Mouse (Mus musculus) midbrain, postnatal 0 days (tissue): ENCODE data around the gene Gxylt2. TPM values are rescaled to one million over a fixed set of nuclear protein-coding genes. Genes with fewer than 3 reads are reported as not detected.

Experiments
- ATAC-seq: fragments of 200-750 bp; cut with Nextera tagmentation; 2 replicates; pipeline ENCODE4 v1.8.0; 2017; ENCODE audit warnings: moderate number of reproducible peaks, mild to moderate bottlenecking, moderate TSS enrichment, moderate library complexity; ENCODE audit not compliant: low FRiP score
- DNase-seq: peaks from one replicate; pipeline ENCODE4 v3.0.0-alpha.2; 2015; ENCODE audit warnings: low spot score
- H3K27ac ChIP-seq: fragments of 300-500 bp; sonication (generic); 2 replicates; pipeline ENCODE4 v1.5.1; 2014; ENCODE audit warnings: low read depth, mild to moderate bottlenecking, low read length, mixed read lengths
- H3K27me3 ChIP-seq: fragments of 300-500 bp; sonication (generic); 2 replicates; pipeline ENCODE4 v1.6.1; 2014; ENCODE audit warnings: low read length, control low read depth, mixed read lengths; ENCODE audit not compliant: insufficient read depth
- H3K36me3 ChIP-seq: fragments of 300-500 bp; sonication (generic); 2 replicates; pipeline ENCODE4 v1.6.1; 2014; ENCODE audit warnings: low read length, control low read depth, mixed read lengths; ENCODE audit not compliant: insufficient read depth
- H3K4me1 ChIP-seq: fragments of 300-500 bp; sonication (generic); 2 replicates; pipeline ENCODE4 v1.6.1; 2014; ENCODE audit warnings: mild to moderate bottlenecking, control low read depth, antibody characterized with exemption, low read length, mixed read lengths; ENCODE audit not compliant: insufficient read depth
- H3K4me2 ChIP-seq: fragments of 300-500 bp; sonication (generic); 2 replicates; pipeline ENCODE4 v1.6.1; 2014; ENCODE audit warnings: low read depth, mild to moderate bottlenecking, low read length, mixed read lengths; ENCODE audit not compliant: poor library complexity, severe bottlenecking
- H3K4me3 ChIP-seq: fragments of 300-500 bp; sonication (generic); 2 replicates; pipeline ENCODE4 v1.5.1; 2014; ENCODE audit warnings: low read depth, mild to moderate bottlenecking, low read length, moderate library complexity
- H3K9ac ChIP-seq: fragments of 300-500 bp; sonication (generic); replicated peaks from 2 replicates; pipeline ENCODE4 v1.6.1; 2014; ENCODE audit warnings: mild to moderate bottlenecking, low read length, moderate library complexity, mixed read lengths; ENCODE audit not compliant: poor library complexity, severe bottlenecking
- H3K9me3 ChIP-seq: fragments of 300-500 bp; sonication (generic); 2 replicates; pipeline ENCODE4 v1.6.1; 2016; ENCODE audit warnings: low read length, control low read depth
- CTCF ChIP-seq: IDR thresholded peaks from 2 replicates; pipeline ENCODE4 v1.5.1; 2016; ENCODE audit warnings: antibody characterized with exemption, mild to moderate bottlenecking
- WGBS: fragments of 180-500 bp; shearing (Covaris S2); extraction: QIAGEN DNeasy Blood & Tissue Kit; methylation state at CpG from one replicate; pipeline ENCODE4 v1.1.7; 2014; 5-methylcytosine and 5-hydroxymethylcytosine counted together
- polyA plus RNA-seq: library from polyadenylated mRNA; unstranded; fragments of >200 nt; fragmentation: Nextera tagmentation; extraction: Ambion mirVana; gene quantifications from 2 replicates; pipeline ENCODE4 v1.2.1, GENCODE M21; 2015
- total RNA-seq: library from RNA; depleted of rRNA; stranded (reverse); fragments of >200 nt; gene quantifications from 2 replicates; pipeline ENCODE4 v1.2.3, GENCODE M21; 2014

Gxylt2 gene
- total and polyA plus RNA-seq, 2 experiments from 2014 or later = 2.0 to 3.1 TPM

DNA sequence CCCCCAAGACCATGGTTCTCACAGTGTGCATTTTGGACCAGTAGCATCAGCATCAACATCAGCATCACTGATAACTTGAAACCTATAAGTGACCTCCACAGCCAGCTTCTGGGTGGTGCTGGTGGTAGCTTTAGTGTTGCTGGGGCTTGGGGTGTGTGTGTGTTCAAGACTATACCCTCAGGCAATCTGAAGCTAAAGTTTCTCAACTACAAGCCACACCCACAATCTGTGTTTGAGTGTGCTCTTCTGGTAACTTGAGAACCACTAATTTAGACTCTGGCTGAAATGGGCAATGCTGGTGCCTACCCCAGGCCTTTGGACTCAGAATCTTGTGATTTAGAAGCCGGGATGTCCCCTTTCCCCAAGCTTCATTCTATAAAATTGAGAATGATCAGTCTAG, 118.8 kb downstream of the Gxylt2 start:
- DNase-seq = no peak
- H3K27ac ChIP-seq = no peak overlapping the region
- no peak for ATAC-seq
- H3K4me2 ChIP-seq = no peak overlapping the region
- H3K4me3 ChIP-seq = no peak overlapping the region
- H3K27me3 ChIP-seq = no peaks in the 10 kb centered on the region
- no peaks in the 10 kb centered on the region for H3K4me1 ChIP-seq
- no peak for TF ChIP-seq CTCF
- no peaks in the 10 kb centered on the region for H3K9me3 ChIP-seq
- 95% methylated on average over 1 of the region's 1 CpGs for WGBS
- H3K36me3 ChIP-seq = no peaks in the 10 kb centered on the region
- no peak overlapping the region for H3K9ac ChIP-seq

GRCm38 (mm10) chr6:100824381-100824965, 119.9 kb downstream of the Gxylt2 start:
- Histone ChIP-seq H3K4me1 (no peaks in the 10 kb centered on the region), H3K36me3 (no peaks in the 10 kb centered on the region), H3K9ac (no peak overlapping the region), H3K4me3 (no peak overlapping the region), H3K27ac (no peak overlapping the region), H3K4me2 (no peak overlapping the region), H3K9me3 (no peaks in the 10 kb centered on the region), H3K27me3 (no peaks in the 10 kb centered on the region)
- ATAC-seq (no peak), DNase-seq (no peak)
- no peak for TF ChIP-seq CTCF
- 74% methylated on average over 7 of the region's 7 CpGs for WGBS

DNA sequence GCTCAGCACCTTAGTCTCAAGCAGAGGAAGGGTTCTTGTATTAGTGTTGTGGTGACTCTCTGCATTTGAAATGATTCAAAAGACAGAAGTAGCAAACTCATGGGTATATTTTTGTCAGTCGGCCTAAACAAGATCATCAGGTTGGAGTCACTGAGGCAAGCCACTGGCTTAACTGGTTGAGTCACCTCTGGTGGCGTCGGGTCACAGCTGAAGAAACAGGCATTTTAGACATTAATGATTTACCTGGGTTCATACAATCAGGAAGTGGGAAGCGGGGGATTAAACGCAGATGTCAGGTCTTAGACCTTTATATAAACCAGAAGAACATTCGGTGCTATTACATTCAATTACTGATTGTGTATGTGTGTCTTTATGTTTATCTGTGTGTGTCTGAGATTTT, 121.5 kb downstream of the Gxylt2 start:
- Histone ChIP-seq H3K9ac (no peak overlapping the region), H3K4me1 (no peaks in the 10 kb centered on the region), H3K4me2 (no peak overlapping the region), H3K9me3 (no peaks in the 10 kb centered on the region), H3K36me3 (no peaks in the 10 kb centered on the region), H3K27me3 (no peaks in the 10 kb centered on the region), H3K27ac (no peak overlapping the region), H3K4me3 (no peak overlapping the region)
- 93% methylated on average over 6 of the region's 6 CpGs for WGBS
- ATAC-seq (no peak), DNase-seq (no peak)
- TF ChIP-seq CTCF = no peak

GRCm38 (mm10) chr6:100828565-100828964, 124.0 kb downstream of the Gxylt2 start:
- no peak for ATAC-seq
- Histone ChIP-seq H3K27ac (no peak overlapping the region), H3K4me1 (no peaks in the 10 kb centered on the region), H3K4me3 (no peak overlapping the region), H3K36me3 (no peaks in the 10 kb centered on the region), H3K9me3 (no peaks in the 10 kb centered on the region), H3K27me3 (no peaks in the 10 kb centered on the region), H3K4me2 (no peak overlapping the region), H3K9ac (no peak overlapping the region)
- TF ChIP-seq CTCF = no peak
- no peak for DNase-seq
- 96% methylated on average over 7 of the region's 7 CpGs for WGBS

GRCm38 (mm10) chr6:100829770-100830169, 125.2 kb downstream of the Gxylt2 start:
- Histone ChIP-seq H3K27me3 (no peaks in the 10 kb centered on the region), H3K4me1 (0 out of 2 replicates have a peak, but pooled peaks cover 1% of the 10 kb centered on the region), H3K27ac (no peak overlapping the region), H3K36me3 (no peaks in the 10 kb centered on the region), H3K4me2 (no peak overlapping the region), H3K4me3 (no peak overlapping the region), H3K9ac (no peak overlapping the region), H3K9me3 (no peaks in the 10 kb centered on the region)
- ATAC-seq (no peak), DNase-seq (no peak)
- WGBS = 74% methylated on average over 5 of the region's 5 CpGs
- TF ChIP-seq CTCF = no peak

GRCm38 (mm10) chr6:100831188-100831587, 126.7 kb downstream of the Gxylt2 start:
- Histone ChIP-seq H3K36me3 (peaks cover 6% of the 10 kb centered on the region; the same call in 1 of the 2 replicates), H3K9ac (no peak overlapping the region), H3K27ac (no peak overlapping the region), H3K4me2 (no peak overlapping the region), H3K4me1 (0 out of 2 replicates have a peak, but pooled peaks cover 7% of the 10 kb centered on the region), H3K9me3 (no peaks in the 10 kb centered on the region), H3K27me3 (no peaks in the 10 kb centered on the region), H3K4me3 (no peak overlapping the region)
- WGBS = 89% methylated on average over 3 of the region's 3 CpGs
- DNase-seq (no peak), ATAC-seq (no peak)
- TF ChIP-seq CTCF = no peak
